Mouse (Mus musculus) ovary, postnatal 14 days (tissue): ENCODE measurements at regions not wholly inside any gene's neighbourhood (a gene's known extent, or its start where the extent isn't known, plus 50 kb on each side); places are given as distances from the start of the nearest gene placed in this dataset.

Experiments used
- DNase-seq: peaks from one replicate; pipeline ENCODE4 v3.0.0; 2022; ENCODE audit warnings: low spot score

- no peak for DNase-seq
These were observed 52.1 kb upstream of the Dlx4 start for GRCm38 (mm10) chr11:95198196-95198595.

- no peak for DNase-seq
These were observed 54.9 kb upstream of the Dlx4 start for GRCm38 (mm10) chr11:95200971-95201370.

- peak; percentile 32 for DNase-seq
These were observed 50.9 kb upstream of the Tac4 start for GRCm38 (mm10) chr11:95210185-95211030.

GRCm38 (mm10) chr11:95211031-95211425 is 50.3 kb upstream of the Tac4 start:
- DNase-seq, result no peak
